Mouse (Mus musculus): ENCODE measurements at regions not wholly inside any gene's neighbourhood (a gene's known extent, or its start where the extent isn't known, plus 50 kb on each side); places are given as distances from the start of the nearest gene placed in this dataset.

- H3K36me3 ChIP-seq (ENCODE audit: control insufficient read depth, insufficient read depth, low read length) = no peaks in the 10 kb centered on the region
- no peak for DNase-seq (ENCODE audit: low spot score)
- H3K9me3 ChIP-seq (ENCODE audit: control insufficient read depth, low read length) = no peaks in the 10 kb centered on the region
- no peak overlapping the region for H3K4me2 ChIP-seq
- 32% methylated on average over 4 of the region's 4 CpGs for WGBS
- H3K4me3 ChIP-seq (ENCODE audit: low read depth, low read length) = no peak overlapping the region
- H3K4me1 ChIP-seq (replicated peaks; ENCODE audit: control insufficient read depth, insufficient read depth, low read length) = no peaks in the 10 kb centered on the region
- no peak overlapping the region for H3K9ac ChIP-seq (ENCODE audit: low read depth, low read length)
- ATAC-seq (replicated peaks; ENCODE audit: low FRiP score) = no peak
- H3K27me3 ChIP-seq (replicated peaks; ENCODE audit: control insufficient read depth, insufficient read depth, low read length) = no peaks in the 10 kb centered on the region
- H3K27ac ChIP-seq (ENCODE audit: low read depth, low read length) = no peak overlapping the region
Measured at GRCm38 (mm10) chr8:80185286-80185685, 127.5 kb upstream of the Hhip start.

GRCm38 (mm10) chr8:80168688-80169087, 110.9 kb upstream of the Hhip start:
- no peak for DNase-seq (ENCODE audit: low spot score)
- no peak overlapping the region for H3K4me2 ChIP-seq
- no peak for ATAC-seq (replicated peaks; ENCODE audit: low FRiP score)
- no peaks in the 10 kb centered on the region for H3K9me3 ChIP-seq (ENCODE audit: control insufficient read depth, low read length)
- no peak overlapping the region for H3K4me3 ChIP-seq (ENCODE audit: low read depth, low read length)
- WGBS = 65% methylated on average over 9 of the region's 9 CpGs
- no peak overlapping the region for H3K9ac ChIP-seq (ENCODE audit: low read depth, low read length)
- no peaks in the 10 kb centered on the region for H3K27me3 ChIP-seq (replicated peaks; ENCODE audit: control insufficient read depth, insufficient read depth, low read length)
- H3K27ac ChIP-seq (ENCODE audit: low read depth, low read length) = no peak overlapping the region
- H3K36me3 ChIP-seq (ENCODE audit: control insufficient read depth, insufficient read depth, low read length) = no peaks in the 10 kb centered on the region
- H3K4me1 ChIP-seq (replicated peaks; ENCODE audit: control insufficient read depth, insufficient read depth, low read length) = no peaks in the 10 kb centered on the region

- Histone ChIP-seq H3K27me3 (replicated peaks; ENCODE audit: control insufficient read depth, insufficient read depth, low read length) (no peaks in the 10 kb centered on the region), H3K36me3 (ENCODE audit: control insufficient read depth, insufficient read depth, low read length) (no peaks in the 10 kb centered on the region), H3K27ac (ENCODE audit: low read depth, low read length) (no peak overlapping the region), H3K4me1 (replicated peaks; ENCODE audit: control insufficient read depth, insufficient read depth, low read length) (no peaks in the 10 kb centered on the region), H3K4me2 (no peak overlapping the region), H3K9me3 (ENCODE audit: control insufficient read depth, low read length) (no peaks in the 10 kb centered on the region), H3K9ac (ENCODE audit: low read depth, low read length) (no peak overlapping the region), H3K4me3 (ENCODE audit: low read depth, low read length) (no peak overlapping the region)
- DNase-seq (ENCODE audit: low spot score) = no peak
- 67% methylated on average over 9 of the region's 9 CpGs for WGBS
- ATAC-seq (replicated peaks; ENCODE audit: low FRiP score) = no peak
Measured at GRCm38 (mm10) chr8:80149458-80150083, 91.8 kb upstream of the Hhip start.

- ATAC-seq (replicated peaks; ENCODE audit: low FRiP score) (no peak), DNase-seq (ENCODE audit: low spot score) (no peak)
- Histone ChIP-seq H3K27ac (ENCODE audit: low read depth, low read length) (no peak overlapping the region), H3K4me2 (no peak overlapping the region), H3K36me3 (ENCODE audit: control insufficient read depth, insufficient read depth, low read length) (no peaks in the 10 kb centered on the region), H3K27me3 (replicated peaks; ENCODE audit: control insufficient read depth, insufficient read depth, low read length) (no peaks in the 10 kb centered on the region), H3K9ac (ENCODE audit: low read depth, low read length) (no peak overlapping the region), H3K9me3 (ENCODE audit: control insufficient read depth, low read length) (no peaks in the 10 kb centered on the region), H3K4me1 (replicated peaks; ENCODE audit: control insufficient read depth, insufficient read depth, low read length) (no peaks in the 10 kb centered on the region), H3K4me3 (ENCODE audit: low read depth, low read length) (no peak overlapping the region)
- WGBS = 49% methylated on average over 3 of the region's 3 CpGs
Measured at GRCm38 (mm10) chr8:80147929-80148328, 90.1 kb upstream of the Hhip start.

- DNase-seq (ENCODE audit: low spot score) = no peak
- 80% methylated on average over 6 of the region's 6 CpGs for WGBS
- no peak for ATAC-seq (replicated peaks; ENCODE audit: low FRiP score)
- no peak overlapping the region for H3K27ac ChIP-seq (ENCODE audit: low read depth, low read length)
- H3K4me3 ChIP-seq (ENCODE audit: low read depth, low read length) = no peak overlapping the region
- no peaks in the 10 kb centered on the region for H3K27me3 ChIP-seq (replicated peaks; ENCODE audit: control insufficient read depth, insufficient read depth, low read length)
- H3K9ac ChIP-seq (ENCODE audit: low read depth, low read length) = no peak overlapping the region
- no peaks in the 10 kb centered on the region for H3K36me3 ChIP-seq (ENCODE audit: control insufficient read depth, insufficient read depth, low read length)
- H3K9me3 ChIP-seq (ENCODE audit: control insufficient read depth, low read length) = no peaks in the 10 kb centered on the region
- no peaks in the 10 kb centered on the region for H3K4me1 ChIP-seq (replicated peaks; ENCODE audit: control insufficient read depth, insufficient read depth, low read length)
- no peak overlapping the region for H3K4me2 ChIP-seq
Measured at GRCm38 (mm10) chr8:80138481-80138880, 80.7 kb upstream of the Hhip start.

- H3K36me3 ChIP-seq (ENCODE audit: control insufficient read depth, insufficient read depth, low read length) = no peaks in the 10 kb centered on the region
- no peaks in the 10 kb centered on the region for H3K27me3 ChIP-seq (replicated peaks; ENCODE audit: control insufficient read depth, insufficient read depth, low read length)
- no peak overlapping the region for H3K4me2 ChIP-seq
- WGBS = 68% methylated on average over 3 of the region's 3 CpGs
- H3K9me3 ChIP-seq (ENCODE audit: control insufficient read depth, low read length) = no peaks in the 10 kb centered on the region
- no peak overlapping the region for H3K9ac ChIP-seq (ENCODE audit: low read depth, low read length)
- ATAC-seq (replicated peaks; ENCODE audit: low FRiP score) = no peak
- H3K4me3 ChIP-seq (ENCODE audit: low read depth, low read length) = no peak overlapping the region
- H3K27ac ChIP-seq (ENCODE audit: low read depth, low read length) = no peak overlapping the region
- no peaks in the 10 kb centered on the region for H3K4me1 ChIP-seq (replicated peaks; ENCODE audit: control insufficient read depth, insufficient read depth, low read length)
- no peak for DNase-seq (ENCODE audit: low spot score)
Measured at GRCm38 (mm10) chr8:80120378-80120965, 62.7 kb upstream of the Hhip start.

- ATAC-seq (replicated peaks; ENCODE audit: low FRiP score) (no peak), DNase-seq (ENCODE audit: low spot score) (no peak)
Measured at GRCm38 (mm10) chr8:80117328-80117727, 59.5 kb upstream of the Hhip start.

More at GRCm38 (mm10) chr8:80117328-80117727, 59.5 kb upstream of the Hhip start:
- Histone ChIP-seq H3K9me3 (ENCODE audit: control insufficient read depth, low read length) (no peaks in the 10 kb centered on the region), H3K4me2 (no peak overlapping the region), H3K36me3 (ENCODE audit: control insufficient read depth, insufficient read depth, low read length) (no peaks in the 10 kb centered on the region), H3K27me3 (replicated peaks; ENCODE audit: control insufficient read depth, insufficient read depth, low read length) (no peaks in the 10 kb centered on the region), H3K27ac (ENCODE audit: low read depth, low read length) (no peak overlapping the region), H3K9ac (ENCODE audit: low read depth, low read length) (no peak overlapping the region), H3K4me1 (replicated peaks; ENCODE audit: control insufficient read depth, insufficient read depth, low read length) (no peaks in the 10 kb centered on the region), H3K4me3 (ENCODE audit: low read depth, low read length) (no peak overlapping the region)
- 40% methylated on average over 4 of the region's 4 CpGs for WGBS

Measured in liver, embryonic 11.5 days (tissue).